Mouse (Mus musculus) ovary, postnatal 10 days (tissue): ENCODE results near the gene Eif4h.

ENCODE experiments used
- DNase-seq: peaks from one replicate; pipeline ENCODE4 v3.0.0; 2022; ENCODE audit warnings: low spot score

The Eif4h gene

DNA sequence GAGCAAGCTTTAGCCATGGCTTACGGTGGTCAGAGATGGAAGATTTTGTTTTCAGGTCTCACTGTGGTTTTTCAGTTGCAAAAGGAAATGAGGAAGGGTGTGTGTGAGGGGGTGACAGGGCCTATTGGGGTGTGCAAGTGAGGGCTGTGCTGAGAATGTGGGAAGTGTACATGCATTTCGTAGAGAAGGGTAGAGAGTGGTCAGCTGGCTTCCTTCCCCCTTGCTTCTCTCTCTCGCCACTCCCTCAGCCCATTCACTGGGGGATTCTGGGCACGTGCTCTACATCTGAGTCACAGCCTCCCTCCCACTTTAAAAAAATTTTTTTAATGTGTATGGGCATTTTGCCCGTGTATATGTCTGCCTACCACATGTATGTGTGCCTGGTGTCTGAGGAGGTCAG lies 32.2 kb downstream of the Eif4h start:
- no peak for DNase-seq

DNA sequence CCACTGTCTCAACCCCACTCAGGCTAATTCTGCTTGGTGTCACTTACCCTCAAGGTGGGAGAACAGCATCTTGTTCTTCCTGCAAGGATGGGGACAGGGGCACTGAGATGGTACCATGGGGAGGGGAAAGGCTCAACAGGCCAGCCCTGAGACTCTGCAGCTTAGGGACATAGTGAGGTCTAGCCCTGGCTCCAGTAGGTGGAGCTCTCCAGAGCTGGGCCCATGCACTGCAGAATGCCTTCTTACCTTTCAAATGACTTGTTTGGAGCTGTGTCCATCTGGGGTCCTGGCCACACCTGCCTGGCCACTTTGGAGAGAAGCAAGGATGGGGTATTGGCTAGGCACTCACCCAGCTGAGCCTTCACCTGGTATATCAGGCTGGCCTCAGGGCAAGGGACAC lies 33.0 kb downstream of the Eif4h start:
- DNase-seq = no peak

DNA sequence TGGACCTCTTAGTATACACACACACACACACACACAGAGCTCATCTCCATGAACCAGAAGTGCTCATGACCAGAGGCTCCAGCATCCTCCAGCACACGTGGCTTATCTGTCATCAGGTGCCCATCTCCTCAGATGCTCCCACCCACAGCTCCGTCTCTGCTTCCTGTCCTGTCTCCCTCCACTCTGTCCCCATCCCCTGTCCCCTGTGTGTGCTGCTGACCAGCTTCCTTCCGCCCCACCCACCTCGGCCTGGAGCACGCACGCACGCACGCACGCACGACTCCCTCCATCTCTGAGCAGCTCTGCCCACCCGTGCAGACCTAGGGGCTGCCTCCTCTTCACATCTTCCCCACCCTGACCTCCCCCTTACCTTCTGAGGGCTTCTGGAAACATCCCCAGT lies 34.9 kb downstream of the Eif4h start:
- DNase-seq = no peak

DNA sequence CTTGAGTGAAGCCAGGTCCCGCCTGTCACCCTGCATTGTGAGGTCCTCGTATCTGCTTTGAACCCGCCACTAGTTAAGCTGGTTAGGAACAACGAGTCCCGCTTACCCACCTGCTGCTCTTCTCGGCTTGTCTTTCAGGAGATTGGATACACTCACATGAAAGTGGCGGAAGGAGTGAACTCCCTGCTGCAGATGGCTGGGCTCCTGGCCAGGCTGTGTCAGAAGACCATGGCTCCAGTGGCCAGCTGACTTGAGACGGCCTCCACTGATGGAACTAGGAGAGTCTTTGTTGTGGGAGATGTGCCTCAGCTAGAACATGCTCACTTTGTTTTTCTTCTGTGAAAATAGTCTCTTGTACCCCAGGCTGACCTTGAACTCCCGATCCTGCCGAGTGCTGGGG lies 41.6 kb downstream of the Eif4h start:
- no peak for DNase-seq

DNA sequence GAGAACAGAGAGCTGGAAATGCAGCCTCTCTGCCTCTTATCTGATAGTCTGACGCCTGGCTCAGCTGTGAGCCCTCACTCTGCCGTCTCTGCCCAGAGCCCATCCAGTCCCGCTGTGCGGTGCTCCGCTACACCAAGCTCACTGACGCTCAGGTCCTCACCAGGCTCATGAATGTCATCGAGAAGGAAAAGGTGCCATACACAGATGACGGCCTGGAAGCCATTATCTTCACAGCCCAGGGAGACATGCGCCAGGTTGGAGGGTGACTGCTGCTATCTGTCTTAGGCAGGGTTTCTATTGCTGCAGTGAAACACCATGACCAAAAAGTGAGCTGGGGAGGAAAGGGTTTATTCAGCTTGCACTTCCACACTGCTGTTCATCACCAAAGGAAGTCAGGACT lies 46.2 kb downstream of the Eif4h start:
- DNase-seq = no peak

DNA sequence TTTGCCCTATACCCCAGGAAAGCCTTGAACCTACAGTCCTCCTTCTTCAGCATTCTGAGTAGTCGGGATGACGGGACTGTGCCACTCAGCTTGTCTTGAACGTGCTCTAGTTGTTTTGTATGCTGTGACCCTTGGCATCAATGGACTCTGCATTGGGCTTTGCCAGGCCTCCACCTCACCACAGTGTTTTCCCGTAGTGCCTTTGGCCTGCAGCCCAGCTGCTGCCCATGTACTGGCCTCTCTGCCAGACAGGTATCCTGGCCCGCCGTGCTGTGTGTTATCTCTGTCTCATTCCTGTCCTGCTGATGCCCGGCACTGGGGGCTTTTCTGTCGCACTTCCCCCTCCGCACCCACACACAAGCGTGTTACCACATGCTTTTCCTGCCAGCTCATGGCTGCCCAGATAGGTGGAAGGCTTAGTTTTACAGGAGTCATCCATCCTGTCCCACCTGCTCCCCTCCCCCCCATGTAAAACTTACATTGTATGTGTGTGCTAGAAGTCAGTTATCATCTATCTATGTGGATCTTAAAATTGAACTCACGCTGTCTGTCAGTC lies 47.2 kb downstream of the Eif4h start:
- DNase-seq = no peak

DNA sequence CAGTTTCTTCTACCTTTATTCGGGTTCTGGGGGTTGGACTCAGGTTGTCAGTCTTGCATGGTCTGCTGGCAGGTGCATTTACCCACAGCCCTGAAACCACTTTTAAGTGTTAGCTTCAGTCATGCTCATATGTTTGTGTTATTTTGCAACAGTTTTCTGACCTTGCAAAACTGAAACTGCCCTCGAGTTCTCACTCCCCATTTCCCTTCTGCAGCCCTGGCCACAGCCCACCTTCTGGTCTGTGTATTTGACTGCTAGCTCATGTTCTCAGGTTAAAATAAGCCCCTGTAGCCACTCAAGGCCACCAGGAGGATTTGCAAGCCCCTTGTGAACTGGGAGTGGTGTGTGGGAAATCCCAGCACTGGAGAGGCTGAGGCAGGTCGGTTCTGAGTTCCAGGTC lies 49.4 kb downstream of the Eif4h start:
- DNase-seq = no peak

DNA sequence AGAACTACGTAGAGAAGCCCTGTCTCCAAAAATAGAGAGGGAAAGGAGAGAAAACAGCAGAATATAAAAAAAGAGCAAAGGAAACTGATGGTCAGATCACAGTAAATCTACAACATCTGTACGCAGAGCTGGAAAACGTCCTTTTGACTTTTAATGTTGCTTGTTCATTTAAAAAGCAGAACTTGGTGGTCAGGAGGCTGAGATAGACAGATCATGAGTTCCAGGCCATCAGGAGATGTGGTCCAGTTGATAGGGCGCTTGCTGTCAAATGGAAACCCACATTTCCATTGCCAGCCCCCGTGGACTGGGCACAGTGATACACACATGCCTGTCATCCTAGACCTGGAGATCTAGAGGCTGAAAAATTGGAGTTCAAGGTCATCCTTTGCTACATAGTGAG lies 54.5 kb downstream of the Eif4h start:
- DNase-seq = no peak

DNA sequence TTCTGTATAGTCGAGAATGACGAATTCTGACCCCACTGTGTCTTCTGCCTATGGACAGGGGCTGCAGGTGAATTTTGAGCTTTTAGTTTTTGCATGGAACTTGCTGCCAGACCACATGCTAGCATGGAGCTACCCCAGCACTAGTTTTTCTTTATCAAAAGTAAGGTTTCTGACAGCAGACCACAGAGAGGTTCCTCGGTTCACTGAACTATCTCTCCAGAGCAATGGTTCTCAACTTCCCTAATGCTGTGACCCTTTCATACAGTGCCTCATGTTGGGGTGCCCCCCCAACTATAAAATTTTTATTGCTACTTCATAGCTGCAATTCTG lies 55.4 kb downstream of the Eif4h start:
- DNase-seq = no peak

DNA sequence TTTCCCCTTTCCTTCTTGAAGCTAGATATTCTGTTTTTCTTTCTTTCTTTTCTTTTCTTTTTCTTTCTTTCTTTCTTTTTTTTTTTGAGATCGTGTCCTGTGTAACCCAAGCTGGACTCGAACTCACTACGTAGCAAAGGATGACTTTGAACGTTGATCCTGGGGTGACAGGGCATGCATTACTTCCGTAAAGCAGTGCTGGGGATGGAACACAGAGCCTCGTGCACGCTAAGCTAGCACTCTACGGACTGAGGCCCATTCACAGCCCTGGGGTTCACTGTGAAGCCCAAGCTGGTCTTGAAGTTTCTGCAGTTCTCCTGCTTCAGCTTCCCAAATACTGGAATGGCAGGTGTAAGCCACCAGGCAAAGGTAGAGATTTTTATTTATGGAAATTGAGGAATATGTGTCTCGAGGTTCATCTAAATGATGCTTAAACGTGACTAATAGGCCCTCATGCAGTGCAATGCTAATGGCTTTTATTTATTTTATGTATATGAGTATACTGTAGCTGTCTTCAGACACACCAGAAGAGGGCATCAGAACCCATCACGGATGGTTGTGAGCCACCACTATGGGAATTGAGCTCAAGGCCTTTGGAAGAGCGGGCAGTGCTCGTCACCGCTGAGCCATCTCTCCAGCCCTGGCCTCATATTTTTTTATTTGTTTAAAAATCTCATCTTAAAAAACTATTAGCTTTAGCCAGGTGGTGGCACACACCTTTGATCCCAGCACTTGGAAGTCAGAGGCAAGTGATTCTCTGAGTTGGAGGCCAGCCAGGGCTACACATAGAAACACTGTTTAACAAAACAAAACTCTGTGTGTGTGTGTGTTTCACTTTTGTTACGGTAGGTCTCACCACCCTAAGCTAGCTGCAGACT lies 56.0 kb downstream of the Eif4h start:
- no peak for DNase-seq

DNA sequence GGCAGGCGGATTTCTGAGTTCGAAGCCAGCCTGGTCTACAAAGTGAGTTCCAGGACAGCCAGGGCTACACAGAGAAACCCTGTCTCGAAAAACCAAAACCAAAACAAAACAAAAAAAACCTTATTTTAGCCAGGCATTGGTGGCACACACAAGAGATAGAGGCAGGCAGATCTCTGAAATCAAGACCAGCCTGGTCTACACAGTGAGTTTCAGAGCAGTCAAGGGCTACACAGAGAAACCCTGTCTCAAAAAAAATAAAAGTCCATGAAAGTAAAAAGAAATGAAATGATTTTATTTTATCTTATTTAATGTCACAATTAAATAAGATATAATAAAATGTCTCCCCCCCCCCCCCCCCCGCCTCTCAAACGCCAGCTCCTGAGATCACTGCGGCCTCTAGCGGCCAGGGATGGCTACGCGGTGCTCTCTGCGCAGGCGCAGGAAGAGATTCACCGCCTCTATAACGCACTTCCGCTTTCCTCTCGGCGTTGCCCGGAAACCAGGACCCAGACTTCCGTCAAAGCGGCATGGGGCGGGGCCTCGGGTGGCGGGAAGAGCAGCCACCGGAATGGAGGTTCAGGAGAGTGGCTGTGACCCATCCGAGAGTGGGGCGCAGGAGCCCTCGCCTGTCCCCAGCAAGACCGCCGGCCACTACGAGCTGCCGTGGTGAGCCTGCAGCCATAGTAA lies 56.9 kb downstream of the Eif4h start:
- peak; percentile 83 for DNase-seq

DNA sequence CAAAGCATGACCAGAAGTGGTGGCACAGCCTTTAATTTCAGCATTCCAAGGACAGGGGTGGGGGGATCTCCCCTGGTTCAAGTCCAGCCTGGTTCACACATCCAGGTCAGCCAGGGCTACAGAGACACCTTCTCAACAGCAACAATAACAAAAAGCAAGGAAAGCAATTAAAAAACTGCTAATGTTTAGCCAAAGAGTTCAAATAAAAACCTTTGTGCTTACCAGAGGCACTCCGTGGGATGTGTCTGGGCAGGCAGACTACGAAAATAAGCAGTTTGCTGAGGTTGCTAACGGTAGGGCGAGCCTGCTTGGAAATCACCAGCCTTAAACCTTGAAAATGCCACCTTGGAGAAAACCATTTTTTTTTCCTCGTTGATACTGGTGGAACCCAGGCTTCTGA lies 58.1 kb downstream of the Eif4h start, which contains the start of gene Rfc2:
Gene Rfc2 (plus strand): TSS at position 221 of the 400 bp plus-strand sequence.
- no peak for DNase-seq

DNA sequence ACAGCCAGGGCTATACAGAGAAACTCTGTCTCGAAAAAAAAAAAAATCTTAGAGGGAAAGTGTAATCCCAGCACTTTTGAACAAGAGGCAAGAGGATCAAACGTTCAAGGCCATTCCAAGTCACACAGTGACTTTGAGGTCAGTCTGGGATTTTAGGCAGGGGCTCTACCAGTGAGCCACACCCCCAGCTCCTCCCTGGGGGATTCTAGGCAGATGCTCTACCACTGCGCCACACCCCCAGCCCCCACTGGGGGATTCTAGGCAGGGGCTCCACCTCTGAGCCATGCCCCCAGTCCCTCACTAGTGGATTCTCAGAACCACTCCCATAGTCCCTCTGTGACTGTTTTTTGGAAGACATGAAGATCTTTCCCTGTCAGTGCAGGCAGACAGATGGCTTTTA lies 60.2 kb downstream of the Eif4h start:
- DNase-seq = no peak

DNA sequence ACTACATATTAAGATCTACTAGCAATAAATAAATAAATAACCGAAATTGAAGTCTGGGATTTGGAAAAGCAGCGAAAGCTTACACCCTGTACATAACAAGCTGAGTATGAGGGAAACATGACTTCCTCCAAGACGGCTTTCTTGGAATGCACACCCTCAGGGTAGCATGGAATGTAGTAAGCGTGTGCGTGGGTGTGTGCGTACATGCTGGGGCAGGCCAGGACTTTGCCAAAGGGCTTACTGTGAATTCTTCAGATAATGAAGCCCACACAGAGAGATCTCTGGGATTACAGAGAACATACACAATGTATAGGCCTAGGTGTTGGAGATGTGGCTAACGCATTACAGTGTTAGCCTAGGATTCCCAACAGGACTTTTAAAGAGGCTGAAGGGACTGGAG lies 61.8 kb downstream of the Eif4h start:
- no peak for DNase-seq

DNA sequence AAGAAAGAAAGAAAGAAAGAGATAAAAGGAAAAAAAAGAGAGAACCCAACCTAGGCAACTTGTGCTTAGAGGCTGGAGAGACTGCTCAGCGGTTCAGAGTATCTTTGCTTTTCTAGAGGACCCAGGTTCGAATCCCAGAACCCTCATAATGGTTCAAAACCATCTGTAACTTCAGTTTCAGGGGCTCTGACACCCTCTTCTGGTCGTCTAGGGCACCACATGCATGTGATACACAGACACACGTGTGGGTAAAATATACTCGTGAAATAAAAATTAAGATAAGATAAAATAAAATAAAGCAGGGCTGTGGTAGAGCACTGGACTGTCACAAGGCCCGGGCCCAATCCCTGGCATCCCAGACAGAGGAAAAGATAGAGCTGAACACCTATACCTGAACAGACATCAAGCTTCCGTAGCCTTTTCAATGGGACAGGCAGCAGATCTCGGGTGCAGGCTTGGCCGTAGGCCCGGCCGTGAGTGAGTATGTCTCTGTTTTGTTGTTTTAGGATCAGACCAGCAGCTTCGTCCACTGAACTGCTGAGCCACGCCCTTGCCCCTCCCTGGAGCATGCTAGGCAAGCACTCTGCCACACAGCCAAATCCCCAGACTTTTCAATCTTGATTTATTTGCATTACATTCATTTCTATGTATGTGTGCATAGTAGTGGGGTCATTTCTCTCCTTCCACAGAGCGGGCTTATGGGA lies 62.6 kb downstream of the Eif4h start:
- DNase-seq = no peak

DNA sequence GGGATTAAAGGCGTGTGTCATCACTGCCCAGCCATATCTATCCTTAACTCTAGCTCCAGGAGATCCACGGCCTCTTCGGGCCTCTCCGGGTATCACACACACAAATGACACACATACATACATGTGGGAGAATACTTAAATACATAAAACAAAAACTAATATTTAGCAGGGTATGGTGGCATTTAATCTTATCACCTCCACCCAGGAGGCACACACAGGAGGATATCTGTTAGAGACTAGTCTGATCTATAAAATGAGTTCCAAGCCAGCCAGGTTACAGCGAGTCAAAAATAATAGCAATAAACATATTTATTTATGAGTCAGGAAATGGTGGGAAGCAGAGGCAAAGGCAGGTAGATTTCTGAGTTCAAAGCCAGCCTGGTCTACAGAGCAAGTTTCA lies 63.5 kb downstream of the Eif4h start:
- no peak for DNase-seq

DNA sequence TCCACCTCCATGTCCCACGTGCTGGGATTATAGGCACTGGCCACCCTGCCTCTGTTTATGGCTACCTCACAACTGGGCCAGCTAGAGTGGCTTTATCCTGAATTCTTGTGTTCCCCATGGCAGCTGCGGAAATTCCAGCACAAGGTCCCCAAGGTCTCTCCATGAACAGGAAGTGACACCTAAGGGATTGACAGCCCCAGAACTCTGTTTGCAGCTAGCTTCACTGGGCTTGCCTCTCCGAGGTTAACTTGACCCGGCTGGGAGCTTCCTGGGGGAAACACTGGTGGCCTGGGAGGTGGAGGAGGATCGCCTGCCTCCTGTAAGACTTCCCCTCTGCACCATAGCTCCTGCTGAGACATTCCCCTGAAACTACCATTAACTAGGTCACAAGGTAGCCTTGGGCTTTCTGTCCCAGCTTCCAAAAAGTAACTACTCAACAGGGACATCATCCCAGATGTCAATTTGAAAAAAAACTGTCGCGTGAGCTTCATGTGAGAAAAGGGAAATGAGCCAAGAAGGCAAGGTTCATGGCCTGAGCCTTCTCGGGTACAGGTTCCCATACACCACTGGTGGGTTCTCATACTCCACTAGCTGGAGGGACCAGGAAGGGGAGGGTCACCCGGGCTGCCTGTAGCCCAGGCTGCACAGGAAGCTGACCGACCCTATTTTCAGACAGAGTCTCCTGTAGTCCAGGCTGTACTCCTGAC lies 66.6 kb downstream of the Eif4h start:
- DNase-seq = no peak

DNA sequence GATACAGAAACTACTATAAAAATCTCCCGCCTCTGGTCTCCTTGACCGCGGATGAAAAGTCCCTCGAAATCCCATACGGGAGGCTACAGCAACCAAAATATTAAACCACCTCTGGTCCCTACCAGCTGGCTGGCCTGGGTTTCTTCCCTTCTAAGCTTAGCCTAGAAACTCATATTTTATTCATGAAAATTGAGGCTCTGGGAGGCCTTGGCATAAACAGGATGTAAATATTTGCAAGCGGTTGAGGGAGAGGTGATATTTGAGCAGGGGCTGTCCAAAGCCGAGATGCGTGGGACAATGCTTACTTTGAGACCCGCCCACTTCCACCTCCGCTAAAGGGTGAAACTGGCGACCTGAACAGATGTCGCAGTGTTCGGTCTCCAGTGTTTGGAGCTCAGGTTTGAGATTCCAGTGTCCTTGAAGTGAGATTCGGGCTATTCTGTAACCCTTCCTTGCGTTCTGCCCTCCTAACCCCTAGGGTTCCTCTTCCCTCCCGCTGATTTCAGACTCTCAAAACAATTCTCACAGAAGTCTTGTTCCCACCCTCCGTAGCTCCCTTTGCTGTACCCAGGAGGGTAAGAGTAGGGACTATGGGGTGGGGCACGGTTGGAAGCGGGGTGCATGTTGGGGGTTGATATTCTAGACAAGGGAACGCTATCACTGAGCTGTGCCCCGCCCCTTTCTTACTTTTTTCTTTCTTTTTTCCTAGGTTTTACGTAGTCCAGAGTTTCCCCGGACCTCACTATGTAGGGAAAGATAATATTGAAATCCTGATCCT lies 67.4 kb downstream of the Eif4h start:
- peak; percentile 22 for DNase-seq
